Mouse (Mus musculus) c-Kit-positive CD71-positive TER-119-negative erythroid progenitor cells, embryonic 14.5 days (primary cell): ENCODE results near the gene Pcsk1.

ENCODE experiments used
- DNase-seq: peaks from one replicate; pipeline ENCODE4 v3.0.0-alpha.2; 2013; ENCODE audit warnings: low read depth

Pcsk1 gene

DNA sequence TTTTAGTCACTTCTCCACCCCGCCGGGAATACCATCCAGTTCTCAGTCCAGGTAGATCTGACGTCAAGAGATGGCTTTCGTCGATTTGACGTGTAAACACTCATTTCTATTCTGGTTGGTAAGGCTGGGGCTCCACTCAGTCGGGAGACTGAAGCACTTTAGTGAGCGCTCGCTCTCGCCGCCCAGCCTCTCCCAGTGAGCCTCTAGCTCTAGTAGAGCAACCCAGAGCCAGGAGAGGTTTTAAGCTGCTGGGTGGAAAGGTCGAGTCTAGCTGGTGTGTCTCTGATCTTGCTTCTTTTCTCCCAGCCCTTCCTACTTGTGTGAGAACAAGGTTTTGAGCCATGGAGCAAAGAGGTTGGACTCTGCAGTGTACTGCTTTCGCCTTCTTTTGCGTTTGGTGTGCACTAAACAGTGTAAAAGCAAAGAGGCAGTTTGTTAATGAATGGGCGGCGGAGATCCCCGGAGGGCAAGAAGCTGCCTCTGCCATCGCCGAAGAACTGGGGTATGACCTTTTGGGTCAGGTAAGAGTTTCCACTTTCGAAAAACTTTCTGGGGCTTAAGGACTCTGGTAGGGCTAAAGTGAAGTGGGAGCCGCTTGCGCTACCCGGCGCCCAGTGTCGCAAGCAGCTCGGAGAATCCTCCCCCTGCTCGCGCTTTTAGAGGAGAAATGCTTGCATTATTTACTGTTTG, at the start of gene Pcsk1:
Gene Pcsk1, plus strand, starts transcription at position 106 of the 690 bp plus-strand sequence.
- DNase-seq: no peak

DNA sequence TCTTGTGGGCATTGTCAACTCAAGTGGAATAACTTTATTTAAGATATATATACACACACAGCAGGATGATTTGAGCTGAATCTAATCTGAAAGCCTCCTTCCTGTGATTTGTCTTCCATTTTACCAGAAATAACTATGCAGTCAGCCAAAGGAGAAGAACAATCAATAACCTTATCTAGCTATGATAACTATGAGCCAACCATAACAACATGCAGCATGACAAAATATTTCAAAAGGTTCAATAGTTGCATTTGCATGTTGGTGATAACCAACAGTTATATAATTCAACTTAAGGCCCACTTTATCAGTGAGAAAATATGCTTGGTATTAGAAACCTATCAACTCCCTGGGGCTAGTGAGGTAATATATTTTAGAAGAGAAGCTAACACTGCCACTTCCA, 30.8 kb upstream of the Pcsk1 start:
- no peak for DNase-seq

DNA sequence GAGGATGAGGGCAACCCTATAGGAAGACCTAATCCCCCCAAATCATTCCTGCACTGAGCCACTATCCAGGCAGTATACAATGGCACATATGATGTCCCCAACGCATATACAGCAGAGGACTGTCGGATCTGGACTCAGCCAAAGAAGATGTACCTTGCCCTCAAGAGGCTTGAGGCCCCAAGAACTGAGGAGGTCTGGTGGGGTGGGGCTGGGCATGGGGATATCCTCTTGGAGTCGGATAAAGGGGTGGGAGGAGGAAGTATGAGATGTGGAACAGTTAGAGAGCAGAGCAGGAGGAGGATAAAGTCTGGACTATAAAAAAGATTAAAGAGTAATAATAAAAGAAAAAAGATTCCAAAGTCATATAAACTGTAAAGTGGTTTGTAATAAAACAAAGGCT, 25.7 kb upstream of the Pcsk1 start:
- no peak for DNase-seq

DNA sequence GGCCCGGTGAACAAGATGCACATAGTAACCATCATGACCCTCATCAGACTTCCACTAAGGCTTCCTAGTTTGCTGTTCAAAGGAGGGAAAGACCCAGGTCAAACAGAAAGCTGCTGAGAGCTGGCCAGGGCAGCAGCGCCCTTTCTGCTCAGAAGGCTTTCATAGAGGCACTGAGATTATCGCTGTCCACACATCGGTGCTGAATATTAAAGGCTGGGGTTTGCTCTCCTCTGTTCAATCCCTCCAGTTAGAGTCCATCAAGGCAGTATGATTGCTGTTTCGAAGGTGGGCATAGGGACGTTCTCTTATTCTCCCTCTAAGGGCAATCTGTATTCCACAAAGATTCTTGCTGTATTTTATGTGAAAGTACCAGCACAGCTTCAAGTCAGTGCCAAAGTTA, 1.0 kb upstream of the Pcsk1 start:
- no peak for DNase-seq

DNA sequence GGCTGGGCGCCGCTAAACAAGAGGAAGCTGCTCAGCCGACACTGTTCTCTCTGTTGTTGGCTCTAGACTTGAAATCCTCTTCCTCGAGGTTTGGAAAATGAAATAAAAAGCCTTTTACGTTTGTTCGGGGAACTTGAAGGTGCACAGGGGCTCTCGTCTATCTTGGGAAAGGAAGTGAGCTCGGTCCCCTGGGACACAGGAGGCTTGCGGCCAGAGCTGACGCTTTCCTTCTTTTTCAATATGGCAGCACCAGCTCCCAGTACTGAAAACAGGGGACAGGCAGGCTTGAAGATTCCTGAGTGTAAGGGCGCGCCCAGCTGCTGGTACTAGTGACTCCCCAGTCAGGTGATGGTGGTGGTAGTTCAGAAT, 769 bp downstream of the Pcsk1 start:
- DNase-seq: no peak

DNA sequence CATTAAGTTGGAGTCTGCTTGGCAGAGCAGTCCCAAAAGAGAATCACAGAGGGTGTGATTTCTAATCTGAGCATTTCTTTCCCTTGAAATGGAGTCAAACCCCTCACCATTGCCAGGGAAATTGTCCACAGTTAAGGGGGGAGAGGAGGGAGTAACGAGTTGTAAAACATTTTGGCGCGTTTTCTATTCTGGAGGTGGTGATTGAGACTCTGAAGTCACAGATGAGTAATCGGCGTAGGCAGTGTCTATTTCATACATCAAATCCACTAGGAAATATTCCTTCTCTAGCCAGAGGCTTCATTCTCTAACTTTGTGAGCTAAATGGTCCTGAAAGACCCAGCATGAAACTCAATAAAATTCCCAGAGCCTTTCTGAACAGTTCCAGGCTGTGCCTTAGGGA, 1.4 kb downstream of the Pcsk1 start:
- DNase-seq: no peak

DNA sequence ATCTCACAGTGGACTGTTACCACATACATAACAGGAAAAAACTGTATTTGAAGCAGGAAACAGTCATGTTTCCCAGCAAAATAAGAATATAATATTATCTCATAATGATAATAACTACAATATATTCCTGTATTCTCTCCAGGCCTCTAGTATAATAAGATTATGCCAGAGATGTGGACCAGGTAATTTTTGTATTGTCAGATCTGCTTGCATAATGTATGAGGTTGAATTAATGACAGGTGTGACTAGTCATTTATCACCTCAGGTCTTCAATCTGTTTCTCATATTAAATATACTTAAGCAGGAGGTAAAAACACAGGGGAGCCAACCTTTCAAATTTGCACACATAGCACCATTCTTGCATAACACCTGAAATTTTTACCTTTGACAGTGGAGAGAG, 5.9 kb downstream of the Pcsk1 start:
- no peak for DNase-seq

DNA sequence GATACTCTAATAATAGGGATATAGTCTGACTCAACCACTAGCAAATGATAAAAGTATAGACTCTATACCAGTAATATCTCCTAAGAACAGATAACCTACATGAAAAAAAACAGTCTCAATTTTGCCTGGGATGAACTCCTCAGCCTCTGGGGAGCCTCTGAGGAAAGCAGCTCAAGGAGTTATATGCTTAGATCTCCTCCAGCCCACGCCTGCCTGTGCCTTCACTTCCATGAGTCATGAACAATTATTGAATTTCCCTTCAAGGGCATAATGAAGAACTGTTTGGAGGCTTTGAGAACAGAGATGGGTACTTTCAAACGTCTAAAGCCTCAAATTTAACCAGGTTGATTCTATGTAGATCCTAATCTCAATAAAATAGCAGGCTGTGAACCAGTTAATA, 23.5 kb downstream of the Pcsk1 start:
- no peak for DNase-seq

DNA sequence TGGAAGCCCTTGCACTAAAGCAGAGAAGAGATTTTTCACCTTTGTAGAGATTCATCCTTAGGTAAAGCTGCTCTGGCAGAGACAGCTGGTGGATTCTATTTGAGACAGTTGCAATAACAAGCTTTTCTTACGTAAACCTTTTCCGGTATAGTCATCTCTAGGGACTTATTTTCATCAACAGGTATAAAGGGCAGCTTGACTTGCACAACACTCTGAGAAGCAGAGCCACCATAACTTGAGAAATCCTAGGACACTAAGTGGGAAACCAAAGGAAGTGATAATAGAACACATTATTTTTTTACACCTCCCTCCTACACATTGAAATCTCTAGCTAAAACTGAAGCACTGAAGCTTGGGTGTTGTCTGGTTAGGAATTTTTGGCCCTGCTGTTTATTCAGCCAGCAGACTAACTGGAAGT, 24.4 kb downstream of the Pcsk1 start:
- no peak for DNase-seq

DNA sequence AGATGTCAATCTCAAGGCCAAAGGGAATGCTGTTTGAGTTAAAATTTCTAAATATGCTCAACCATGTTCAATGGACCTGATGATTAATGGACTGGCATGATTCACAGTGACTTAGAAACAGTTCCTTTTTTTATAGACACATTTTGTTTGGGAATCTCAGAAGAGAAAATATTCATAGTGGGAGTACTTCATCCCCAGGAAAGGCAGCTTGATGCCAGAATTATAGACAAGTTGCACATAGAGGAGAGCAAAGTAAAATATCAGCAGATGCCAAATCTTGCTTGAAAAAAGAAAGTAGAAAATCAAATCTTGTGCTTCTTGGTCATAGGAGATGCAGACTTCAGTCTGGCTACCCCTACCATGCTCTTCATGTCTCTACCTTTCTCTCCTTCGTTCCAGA, 25.2 kb downstream of the Pcsk1 start:
- no peak for DNase-seq

DNA sequence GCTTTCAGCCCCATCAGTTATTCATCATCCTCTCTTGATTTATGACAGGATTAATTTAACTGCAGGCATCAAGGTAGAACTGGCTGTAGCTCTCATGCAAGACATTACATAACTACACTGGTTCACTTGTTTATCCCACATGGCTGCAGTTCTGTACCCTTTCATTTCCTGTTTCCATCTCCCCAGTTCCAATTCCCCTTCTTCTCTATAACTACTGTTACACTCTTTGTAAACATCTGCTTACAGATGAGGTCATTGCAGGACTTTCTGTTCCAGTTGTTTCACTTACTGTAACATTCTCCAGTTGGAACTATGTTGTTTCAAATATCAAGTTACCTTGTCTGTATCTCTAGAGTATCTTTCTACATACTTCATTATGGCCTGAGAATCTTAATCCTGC, 46.2 kb downstream of the Pcsk1 start:
- DNase-seq: no peak

DNA sequence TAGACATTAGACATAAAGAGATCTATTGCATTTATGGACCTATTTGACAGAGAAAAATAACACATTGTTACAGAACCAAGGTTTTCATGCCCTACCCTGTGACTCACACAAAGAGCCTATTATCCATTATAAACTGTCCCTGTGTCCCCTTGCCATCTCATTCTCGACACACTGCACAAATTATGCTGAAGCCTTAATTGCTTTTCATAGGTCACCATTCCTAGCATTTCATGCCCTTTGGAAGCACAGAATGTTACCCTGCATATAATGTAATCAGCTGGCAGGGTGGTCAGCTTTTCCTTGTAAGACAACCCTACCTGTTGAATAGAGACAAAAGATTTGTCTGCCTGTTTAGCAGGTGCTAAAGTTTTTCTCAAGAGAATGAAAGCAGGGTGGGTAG, 71.0 kb downstream of the Pcsk1 start:
- no peak for DNase-seq

DNA sequence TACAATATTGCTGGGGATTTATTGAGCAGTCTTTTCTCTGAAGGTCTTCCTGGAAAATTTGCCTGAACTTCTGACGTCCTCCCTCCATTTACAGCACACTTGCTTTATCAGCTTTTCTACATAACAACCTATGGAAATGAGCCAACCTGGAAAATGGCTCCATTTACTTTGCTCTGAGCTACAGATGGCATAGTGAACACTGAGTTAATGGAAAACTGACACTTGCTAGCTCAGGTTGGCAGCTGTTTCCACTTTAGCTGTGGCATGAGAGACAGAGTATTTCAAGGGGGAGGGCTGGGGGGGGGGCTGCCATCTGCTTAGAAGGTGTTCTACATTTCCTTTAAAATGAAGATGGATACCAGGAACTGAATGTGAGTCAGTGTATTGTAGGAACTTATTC, 73.8 kb downstream of the Pcsk1 start:
- no peak for DNase-seq
